Mouse (Mus musculus) granulocyte monocyte progenitor cell, adult 5-6 weeks (primary cell): ENCODE measurements around the gene Dynlt1c. TPM values are rescaled to one million over a fixed set of nuclear protein-coding genes. Genes with fewer than 3 reads are reported as not detected.
A peak's percentile ranks its signal among the peaks of the same experiment; 100 is the strongest.
"Not testable (repeated sequence)": the region's sequence is repeated elsewhere in the genome, so short reads cannot be mapped to it uniquely, and the experiment has no call there.

Source experiments
- ATAC-seq: replicated peaks from 2 replicates; pipeline ENCODE4 v1.8.0; 2016; ENCODE audit warnings: mild to moderate bottlenecking, moderate TSS enrichment, inconsistent platforms; ENCODE audit not compliant: poor library complexity, severe bottlenecking
- total RNA-seq, 2 experiments: library from RNA; stranded (forward) in 1 of 2; stranded (reverse) in 1 of 2; fragments of 200-712, 200-1000 nt in 1 of 2; fragments of >200 nt in 1 of 2; fragmentation: Nextera tagmentation in 1 of 2; gene quantifications; 2 replicates each; pipeline ENCODE4 v1.2.3; 2014 to 2017

Gene Dynlt1c
- 1.2 and 13.1 TPM in 2 replicates for total RNA-seq (2014; fragmentation: Nextera tagmentation)
- 3.2 and 5.4 TPM in 2 replicates for total RNA-seq (2017)

GRCm38 (mm10) chr17:6601204-6601911 is at the start of gene Dynlt1c:
TSS of gene Dynlt1c (plus strand) at chr17:6601671.
- peak; percentile 98 for ATAC-seq

GRCm38 (mm10) chr17:6553798-6554197 is 47.7 kb upstream of the Dynlt1c start:
- ATAC-seq: peak; percentile 96

DNA sequence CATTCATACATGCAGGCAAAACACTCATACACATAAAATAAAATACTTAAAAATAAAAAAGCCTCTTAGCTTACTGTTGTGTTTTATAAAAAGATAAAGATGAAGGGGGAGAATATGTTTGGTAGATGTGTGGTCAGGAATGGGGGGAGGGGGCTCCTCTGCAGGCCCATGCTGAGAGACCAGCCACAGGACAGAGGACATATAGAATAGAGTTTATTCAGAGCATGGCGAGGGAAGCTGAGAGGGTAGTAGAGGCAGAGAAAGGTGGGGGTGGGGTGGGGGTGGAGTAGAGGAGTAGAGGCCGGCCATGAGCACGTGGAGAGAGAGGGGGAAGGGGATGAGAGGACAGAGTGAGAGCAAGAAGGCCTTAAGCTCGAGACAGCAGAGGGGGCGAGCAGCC is 47.2 kb upstream of the Dynlt1c start:
- ATAC-seq: not testable (repeated sequence)

DNA sequence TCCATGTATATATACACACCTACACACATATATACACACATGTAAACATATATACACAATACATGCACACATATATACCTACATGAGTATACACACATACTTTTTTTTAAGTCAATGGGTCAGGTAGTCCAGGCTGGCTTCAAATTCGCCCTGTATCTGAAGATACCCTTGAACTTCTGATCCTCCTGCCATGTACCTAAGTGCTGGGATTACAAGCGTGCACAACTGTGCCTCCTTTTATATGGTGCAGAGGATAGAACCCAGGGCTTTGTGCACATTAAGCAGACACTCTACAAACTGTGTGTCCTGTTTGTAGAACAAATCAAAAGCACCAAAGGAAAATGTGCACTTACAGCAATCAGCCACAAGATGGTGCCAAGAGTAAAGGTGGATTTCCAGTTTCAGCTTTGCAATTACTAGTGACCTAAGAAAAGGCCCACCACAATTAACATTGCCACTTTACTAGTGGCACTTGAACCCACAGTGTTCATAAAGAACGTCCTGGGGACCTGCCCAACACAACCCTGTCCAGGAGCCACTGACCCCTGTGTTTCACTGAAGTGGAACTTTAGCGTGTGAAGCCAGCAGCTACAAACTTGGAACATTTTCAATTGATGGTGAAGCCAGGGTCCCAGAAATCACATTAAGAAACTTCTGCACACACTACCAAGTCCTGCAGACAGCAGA is 41.9 kb upstream of the Dynlt1c start:
- ATAC-seq: peak; percentile 62

DNA sequence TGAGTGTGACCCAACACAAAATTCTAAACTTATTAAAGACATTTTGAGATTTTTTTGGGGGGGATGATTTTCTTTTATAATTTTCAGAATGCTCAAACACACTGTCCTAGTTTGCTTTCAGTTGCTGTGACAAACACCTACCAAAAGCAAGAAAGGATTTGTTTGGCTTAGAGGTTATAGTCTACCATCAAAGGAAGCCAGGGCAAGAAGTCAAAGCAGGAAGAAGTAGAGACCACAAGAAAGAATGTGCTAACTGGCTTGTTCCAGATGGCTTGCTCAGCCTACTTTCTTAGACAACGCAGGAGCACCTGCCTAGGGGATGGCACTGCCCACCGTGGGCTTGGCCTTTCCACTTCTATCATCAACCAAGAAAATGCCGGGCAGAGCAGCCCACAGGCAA is 36.6 kb upstream of the Dynlt1c start:
- ATAC-seq: not testable (repeated sequence)

- ATAC-seq: not testable (repeated sequence)
These were observed 33.6 kb upstream of the Dynlt1c start for GRCm38 (mm10) chr17:6567908-6568307.

DNA sequence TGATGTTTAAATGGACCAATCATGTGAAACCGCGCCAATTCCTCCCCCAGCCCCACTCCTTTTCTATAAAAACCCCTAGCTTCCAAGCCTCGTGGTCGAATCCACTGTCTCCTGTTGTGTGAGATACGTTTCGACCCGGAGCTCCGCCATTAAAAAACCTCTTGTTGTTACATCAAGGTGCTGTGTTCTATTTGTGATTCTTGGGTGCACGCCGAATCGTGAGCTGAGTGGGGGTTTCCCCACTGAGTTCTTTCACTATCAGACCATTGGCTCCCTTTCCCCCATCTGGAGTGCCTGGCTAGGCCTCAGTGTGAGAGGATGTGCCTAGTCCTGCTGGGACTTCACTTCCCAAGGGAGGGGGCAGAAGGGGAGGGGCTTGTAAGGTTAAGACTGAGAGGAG is 30.2 kb upstream of the Dynlt1c start:
- ATAC-seq: not testable (repeated sequence)

DNA sequence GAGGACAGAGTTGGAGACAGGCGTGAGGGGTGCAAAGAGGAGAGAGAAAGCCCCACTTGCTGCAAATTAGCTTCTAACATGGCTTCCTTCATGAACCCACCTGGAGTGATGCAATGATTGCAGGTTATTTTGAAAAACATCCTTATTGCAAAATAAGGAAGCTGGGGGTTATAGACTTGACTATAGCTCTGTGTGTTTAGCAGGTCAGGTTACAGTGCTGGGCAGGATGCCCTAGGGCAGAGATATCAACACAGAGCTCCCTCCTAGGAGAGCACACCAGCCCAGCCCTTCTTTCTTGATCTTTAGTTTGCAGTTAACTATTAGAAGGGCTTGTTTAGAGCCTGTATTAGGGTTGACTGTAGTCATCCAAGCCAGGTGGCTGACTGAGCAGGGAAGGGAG is 29.3 kb upstream of the Dynlt1c start:
- ATAC-seq: peak; percentile 72

- not testable (repeated sequence) for ATAC-seq
These were observed 26.1 kb upstream of the Dynlt1c start for GRCm38 (mm10) chr17:6575376-6575775.

DNA sequence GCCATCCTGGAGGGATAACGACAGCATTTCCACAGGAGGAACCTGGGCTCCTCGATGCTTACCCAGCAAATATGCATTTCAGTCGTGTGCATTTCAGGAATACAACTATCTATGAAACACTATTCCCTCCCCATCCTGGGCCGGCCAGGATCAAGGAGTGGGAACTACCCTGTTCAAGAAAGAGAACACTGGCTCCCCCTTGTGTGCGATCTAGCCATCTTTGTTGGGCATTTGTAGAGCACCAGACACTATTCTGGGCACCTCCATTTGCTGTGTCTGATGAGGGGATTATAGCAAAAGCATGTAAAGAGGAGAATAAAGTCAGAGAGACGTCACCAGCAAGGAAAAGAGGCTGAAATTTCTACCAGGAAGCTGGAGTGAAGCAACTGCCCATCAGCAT is 12.8 kb upstream of the Dynlt1c start:
- peak; percentile 44 for ATAC-seq

GRCm38 (mm10) chr17:6592109-6592508 is 9.4 kb upstream of the Dynlt1c start:
- not testable (repeated sequence) for ATAC-seq

DNA sequence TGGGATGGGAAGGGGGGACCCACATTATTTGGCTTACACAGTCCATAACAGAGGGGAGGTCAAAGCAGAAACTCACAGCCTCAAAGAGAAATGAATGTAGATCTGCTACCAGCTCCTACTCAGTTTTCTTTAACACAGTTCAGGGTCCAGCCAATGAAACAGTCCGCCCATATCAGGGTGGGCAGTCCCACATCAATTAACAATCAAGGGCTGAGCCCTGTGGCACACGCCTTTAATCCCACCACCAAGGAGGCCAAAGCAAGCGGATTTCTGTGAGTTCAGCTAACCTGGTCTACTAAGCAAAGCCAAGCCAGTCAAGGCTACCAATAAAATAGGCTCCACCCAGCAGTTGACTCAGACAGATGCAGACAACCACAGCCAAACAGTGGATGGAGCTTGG is 7.6 kb upstream of the Dynlt1c start:
- not testable (repeated sequence) for ATAC-seq

- not testable (repeated sequence) for ATAC-seq
These were observed 5.5 kb upstream of the Dynlt1c start for GRCm38 (mm10) chr17:6595776-6596497.

GRCm38 (mm10) chr17:6598356-6598755 is 3.1 kb upstream of the Dynlt1c start:
- not testable (repeated sequence) for ATAC-seq

GRCm38 (mm10) chr17:6600216-6600911 is 1.1 kb upstream of the Dynlt1c start:
- not testable (repeated sequence) for ATAC-seq

DNA sequence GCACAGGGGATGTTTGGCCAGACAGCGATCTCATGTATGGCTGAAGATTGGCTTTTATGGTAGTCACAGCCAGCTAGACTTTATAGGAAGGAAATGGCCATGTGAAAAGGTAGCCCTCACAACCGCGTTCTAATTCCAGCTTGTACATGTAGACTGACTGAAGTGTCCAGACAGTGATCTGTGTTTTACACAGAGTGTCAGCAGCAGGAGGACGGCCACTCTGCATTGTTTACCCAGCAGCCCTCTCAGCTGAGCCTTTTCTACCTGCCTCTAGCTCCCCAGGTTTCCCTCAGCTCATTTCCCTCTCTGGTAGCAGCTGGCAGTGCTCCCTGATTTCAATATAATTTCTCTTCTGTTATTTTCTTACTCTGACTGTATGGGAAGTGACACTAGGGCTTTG is 734 bp downstream of the Dynlt1c start:
- ATAC-seq: peak; percentile 45; the same call in 1 of the 2 replicates

- ATAC-seq: not testable (repeated sequence)
These were observed 3.9 kb downstream of the Dynlt1c start for GRCm38 (mm10) chr17:6605347-6605746.

GRCm38 (mm10) chr17:6613524-6613923 is 12.1 kb downstream of the Dynlt1c start:
- not testable (repeated sequence) for ATAC-seq

- not testable (repeated sequence) for ATAC-seq
These were observed 12.8 kb downstream of the Dynlt1c start for GRCm38 (mm10) chr17:6614316-6614715.

- not testable (repeated sequence) for ATAC-seq
These were observed 15.3 kb downstream of the Dynlt1c start for GRCm38 (mm10) chr17:6616731-6617130.
